Mouse (Mus musculus) right cerebral cortex, postnatal 25 days (tissue): ENCODE measurements around the gene Tbl3.
A peak's percentile ranks its signal among the peaks of the same experiment; 100 is the strongest.
"Not testable (repeated sequence)": the region's sequence is repeated elsewhere in the genome, so short reads cannot be mapped to it uniquely, and the experiment has no call there.

Source experiments
- DNase-seq: peaks from one replicate; pipeline ENCODE4 v3.0.0; 2022

The Tbl3 gene

GRCm38 (mm10) chr17:24692385-24692784, 15.1 kb downstream of the Tbl3 start:
- DNase-seq, result no peak

GRCm38 (mm10) chr17:24689251-24690081, 18.0 kb downstream of the Tbl3 start, which contains the start of gene Syngr3:
Gene Syngr3, minus strand, starts transcription at chr17:24689955.
- DNase-seq, result peak; percentile 63

GRCm38 (mm10) chr17:24687599-24687998, 19.9 kb downstream of the Tbl3 start:
- DNase-seq, result no peak

- no peak for DNase-seq
These were observed 20.3 kb downstream of the Tbl3 start for GRCm38 (mm10) chr17:24687146-24687595.

- DNase-seq, result no peak
These were observed 20.9 kb downstream of the Tbl3 start for GRCm38 (mm10) chr17:24686514-24686913.

GRCm38 (mm10) chr17:24677500-24678080, 29.9 kb downstream of the Tbl3 start:
- DNase-seq, result no peak

GRCm38 (mm10) chr17:24676877-24677276, 30.6 kb downstream of the Tbl3 start:
- no peak for DNase-seq

GRCm38 (mm10) chr17:24676187-24676586, 31.3 kb downstream of the Tbl3 start:
- DNase-seq, result no peak

GRCm38 (mm10) chr17:24674277-24674676, 33.2 kb downstream of the Tbl3 start:
- peak; percentile 65 for DNase-seq

GRCm38 (mm10) chr17:24672141-24672540, 35.3 kb downstream of the Tbl3 start:
- no peak for DNase-seq

GRCm38 (mm10) chr17:24671346-24671745, 36.1 kb downstream of the Tbl3 start:
- DNase-seq, result no peak

- DNase-seq, result no peak
These were observed 37.1 kb downstream of the Tbl3 start for GRCm38 (mm10) chr17:24670246-24670844.

- peak; percentile 95 for DNase-seq
These were observed 37.8 kb downstream of the Tbl3 start, which contains the start of gene Zfp598 for GRCm38 (mm10) chr17:24669545-24670245. Gene Zfp598, plus strand, starts transcription at chr17:24669687.

GRCm38 (mm10) chr17:24669214-24669544, 38.3 kb downstream of the Tbl3 start:
- not testable (repeated sequence) for DNase-seq

- no peak for DNase-seq
These were observed 40.0 kb downstream of the Tbl3 start for GRCm38 (mm10) chr17:24667416-24667815.

- not testable (repeated sequence) for DNase-seq
These were observed 40.4 kb downstream of the Tbl3 start for GRCm38 (mm10) chr17:24667011-24667410.

- no peak for DNase-seq
These were observed 49.3 kb downstream of the Tbl3 start, which contains the start of gene Npw for GRCm38 (mm10) chr17:24658017-24658758. Gene Npw, minus strand, starts transcription at chr17:24658457.

- DNase-seq, result no peak
These were observed 52.5 kb downstream of the Tbl3 start for GRCm38 (mm10) chr17:24654969-24655368.

GRCm38 (mm10) chr17:24653967-24654710, 53.3 kb downstream of the Tbl3 start:
- DNase-seq, result peak; percentile 50

GRCm38 (mm10) chr17:24651835-24652234, 55.6 kb downstream of the Tbl3 start:
- DNase-seq, result no peak

GRCm38 (mm10) chr17:24650766-24651165, 56.7 kb downstream of the Tbl3 start:
- no peak for DNase-seq
